Mouse (Mus musculus): ENCODE measurements around the gene Papola.

GRCm38 (mm10) chr12:105813957-105814356 lies 29.5 kb downstream of the Papola start:
- TF ChIP-seq CTCF (IDR thresholded peaks at IDR 0.05; ENCODE audit: borderline replicate concordance, extremely low read depth, insufficient read depth, insufficient read length): no peak
- TF ChIP-seq POLR2A (IDR thresholded peaks at IDR 0.05; ENCODE audit: borderline replicate concordance, extremely low read depth, insufficient read depth, insufficient read length, poor library complexity, severe bottlenecking): no peak

Measured in brain, embryonic 14.5 days (tissue).